Mouse (Mus musculus): ENCODE measurements around the gene Lce1c. TPM values are rescaled to one million over a fixed set of nuclear protein-coding genes. Genes with fewer than 3 reads are reported as not detected.

Gene Lce1c
- polyA plus RNA-seq, 1 experiment from 2014 or later: not detected

- Histone ChIP-seq H3K27ac (no peak within 1 kb of the TSS), H3K9ac (replicated peaks) (no peak within 1 kb of the TSS), H3K4me1 (replicated peaks) (no peaks in the 10 kb centered on the region), H3K9me3 (no peaks in the 10 kb centered on the region), H3K4me2 (replicated peaks) (no peak within 1 kb of the TSS), H3K4me3 (replicated peaks) (no peak within 1 kb of the TSS), H3K27me3 (no peaks in the 10 kb centered on the region), H3K36me3 (no peaks in the 10 kb centered on the region)
- ATAC-seq: no peak
- 81% methylated on average over 3 of the region's 3 CpGs for WGBS
Measured at GRCm38 (mm10) chr3:92720250-92720649, 41.2 kb downstream of the Lce1c start, which contains the start of gene Lce1f. TSS of gene Lce1f (minus strand) at chr3:92720350.

DNA sequence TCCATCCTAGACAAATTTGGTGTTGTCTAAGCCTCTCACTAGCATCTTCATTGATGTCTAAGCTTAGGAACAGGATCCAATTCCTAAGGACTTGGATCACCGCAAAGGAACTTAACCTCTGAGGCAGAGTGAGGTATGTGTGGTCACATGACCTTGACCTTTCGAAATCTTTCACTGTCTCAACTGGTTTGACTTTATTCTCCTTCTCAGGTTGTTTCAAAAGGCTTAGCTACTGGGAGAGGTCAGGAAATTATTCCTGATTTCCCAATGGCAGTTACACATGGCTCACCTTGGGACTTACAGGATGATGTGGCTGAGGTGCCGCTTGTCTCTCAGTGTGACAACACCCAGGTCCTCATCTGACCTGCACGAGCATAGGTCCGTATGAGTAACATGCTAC is 43.6 kb downstream of the Lce1c start:
- no peak for ATAC-seq
- WGBS: 92% methylated on average over 5 of the region's 5 CpGs
- Histone ChIP-seq H3K27ac (no peak overlapping the region), H3K9ac (replicated peaks) (no peak overlapping the region), H3K4me1 (replicated peaks) (no peaks in the 10 kb centered on the region), H3K27me3 (no peaks in the 10 kb centered on the region), H3K36me3 (no peaks in the 10 kb centered on the region), H3K4me2 (replicated peaks) (no peak overlapping the region), H3K9me3 (no peaks in the 10 kb centered on the region), H3K4me3 (replicated peaks) (no peak overlapping the region)

Other genes starting within 250 kb of the Lce1c start
- gene Gm9774, start 249.8 kb upstream of the Lce1c start, polyA plus RNA-seq (2015; fragmentation: Nextera tagmentation; extraction: Ambion mirVana): 9.8 and 12.0 TPM in 2 replicates
- not detected in 2 replicates for gene Sprr2k, start 246.7 kb upstream of the Lce1c start, polyA plus RNA-seq (2015; fragmentation: Nextera tagmentation; extraction: Ambion mirVana)
- gene Sprr1b, start 240.5 kb upstream of the Lce1c start, polyA plus RNA-seq (2015; fragmentation: Nextera tagmentation; extraction: Ambion mirVana): not detected in 2 replicates
- not detected in 2 replicates for gene Sprr3, start 220.5 kb upstream of the Lce1c start, polyA plus RNA-seq (2015; fragmentation: Nextera tagmentation; extraction: Ambion mirVana)
- not detected in 2 replicates for gene Sprr1a, start 193.4 kb upstream of the Lce1c start, polyA plus RNA-seq (2015; fragmentation: Nextera tagmentation; extraction: Ambion mirVana)
- gene Sprr4, start 178.8 kb upstream of the Lce1c start, polyA plus RNA-seq (2015; fragmentation: Nextera tagmentation; extraction: Ambion mirVana): not detected in 2 replicates
- not detected in 2 replicates for gene 2310046K23Rik, start 144.7 kb upstream of the Lce1c start, polyA plus RNA-seq (2015; fragmentation: Nextera tagmentation; extraction: Ambion mirVana)
- gene Ivl, start 105.5 kb upstream of the Lce1c start, polyA plus RNA-seq (2015; fragmentation: Nextera tagmentation; extraction: Ambion mirVana): not detected in 2 replicates
- not detected in 2 replicates for gene Smcp, start 90.2 kb upstream of the Lce1c start, polyA plus RNA-seq (2015; fragmentation: Nextera tagmentation; extraction: Ambion mirVana)
- gene 2210017I01Rik, start 71.8 kb upstream of the Lce1c start, polyA plus RNA-seq (2015; fragmentation: Nextera tagmentation; extraction: Ambion mirVana): not detected in 2 replicates
- gene Lce6a, start 57.6 kb upstream of the Lce1c start, polyA plus RNA-seq (2015; fragmentation: Nextera tagmentation; extraction: Ambion mirVana): not detected in 2 replicates
- not detected in 2 replicates for gene Lce1a1, start 30.9 kb upstream of the Lce1c start, polyA plus RNA-seq (2015; fragmentation: Nextera tagmentation; extraction: Ambion mirVana)
- not detected in 2 replicates for gene Lce1b, start 22.3 kb upstream of the Lce1c start, polyA plus RNA-seq (2015; fragmentation: Nextera tagmentation; extraction: Ambion mirVana)
- not detected in 2 replicates for gene Lce1a2, start 8.9 kb upstream of the Lce1c start, polyA plus RNA-seq (2015; fragmentation: Nextera tagmentation; extraction: Ambion mirVana)
- gene Lce1d, start 8.0 kb downstream of the Lce1c start, polyA plus RNA-seq (2015; fragmentation: Nextera tagmentation; extraction: Ambion mirVana): not detected in 2 replicates
- gene Lce1e, start 29.8 kb downstream of the Lce1c start, polyA plus RNA-seq (2015; fragmentation: Nextera tagmentation; extraction: Ambion mirVana): not detected in 2 replicates
- gene Lce1f, start 41.1 kb downstream of the Lce1c start, polyA plus RNA-seq (2015; fragmentation: Nextera tagmentation; extraction: Ambion mirVana): not detected in 2 replicates
- gene Gm38119, start 59.8 kb downstream of the Lce1c start, polyA plus RNA-seq (2015; fragmentation: Nextera tagmentation; extraction: Ambion mirVana): not detected in 2 replicates
- gene Lce1g, start 73.1 kb downstream of the Lce1c start, polyA plus RNA-seq (2015; fragmentation: Nextera tagmentation; extraction: Ambion mirVana): not detected in 2 replicates
- not detected in 2 replicates for gene Lce1h, start 85.8 kb downstream of the Lce1c start, polyA plus RNA-seq (2015; fragmentation: Nextera tagmentation; extraction: Ambion mirVana)
- not detected in 2 replicates for gene Lce1i, start 99.7 kb downstream of the Lce1c start, polyA plus RNA-seq (2015; fragmentation: Nextera tagmentation; extraction: Ambion mirVana)
- gene Lce1j, start 111.3 kb downstream of the Lce1c start, polyA plus RNA-seq (2015; fragmentation: Nextera tagmentation; extraction: Ambion mirVana): not detected in 2 replicates
- not detected in 2 replicates for gene Lce1k, start 128.6 kb downstream of the Lce1c start, polyA plus RNA-seq (2015; fragmentation: Nextera tagmentation; extraction: Ambion mirVana)
- not detected in 2 replicates for gene Kprp, start 148.0 kb downstream of the Lce1c start, polyA plus RNA-seq (2015; fragmentation: Nextera tagmentation; extraction: Ambion mirVana)
- gene Lce1l, start 172.0 kb downstream of the Lce1c start, polyA plus RNA-seq (2015; fragmentation: Nextera tagmentation; extraction: Ambion mirVana): not detected in 2 replicates
- gene 2310050C09Rik, start 191.0 kb downstream of the Lce1c start, polyA plus RNA-seq (2015; fragmentation: Nextera tagmentation; extraction: Ambion mirVana): not detected in 2 replicates
- not detected in 2 replicates for gene Lce3a, start 247.0 kb downstream of the Lce1c start, polyA plus RNA-seq (2015; fragmentation: Nextera tagmentation; extraction: Ambion mirVana)

Data from midbrain, embryonic 13.5 days (tissue).